Mouse (Mus musculus) megakaryocyte, embryonic 14.5 days (primary cell): ENCODE data around the gene Itpr1.

Experiments used
- FLI1 ChIP-seq: IDR thresholded peaks from 2 replicates; pipeline ENCODE4 v1.6.1; 2012; ENCODE audit warnings: low read length, inconsistent platforms, mixed read lengths
- GATA1 ChIP-seq: IDR thresholded peaks from 3 replicates; pipeline ENCODE4 v1.6.1; 2012; ENCODE audit warnings: mixed read lengths, low read length, inconsistent platforms, borderline replicate concordance

GRCm38 (mm10) chr6:108453618-108454017 lies 240.7 kb downstream of the Itpr1 start:
- TF ChIP-seq GATA1, result no peak
- no peak for TF ChIP-seq FLI1
